Mouse (Mus musculus) frontal cortex, adult (tissue): ENCODE results near the gene Batf2.
A peak's percentile ranks its signal among the peaks of the same experiment; 100 is the strongest.
"Not testable (repeated sequence)": the region's sequence is repeated elsewhere in the genome, so short reads cannot be mapped to it uniquely, and the experiment has no call there.

Experiments
- ATAC-seq: cut with Nextera tagmentation; 2 replicates; pipeline ENCODE4 v1.9.2; 2017; ENCODE audit warnings: mild to moderate bottlenecking, moderate library complexity, mixed read lengths; ENCODE audit not compliant: low TSS enrichment

The Batf2 gene

DNA sequence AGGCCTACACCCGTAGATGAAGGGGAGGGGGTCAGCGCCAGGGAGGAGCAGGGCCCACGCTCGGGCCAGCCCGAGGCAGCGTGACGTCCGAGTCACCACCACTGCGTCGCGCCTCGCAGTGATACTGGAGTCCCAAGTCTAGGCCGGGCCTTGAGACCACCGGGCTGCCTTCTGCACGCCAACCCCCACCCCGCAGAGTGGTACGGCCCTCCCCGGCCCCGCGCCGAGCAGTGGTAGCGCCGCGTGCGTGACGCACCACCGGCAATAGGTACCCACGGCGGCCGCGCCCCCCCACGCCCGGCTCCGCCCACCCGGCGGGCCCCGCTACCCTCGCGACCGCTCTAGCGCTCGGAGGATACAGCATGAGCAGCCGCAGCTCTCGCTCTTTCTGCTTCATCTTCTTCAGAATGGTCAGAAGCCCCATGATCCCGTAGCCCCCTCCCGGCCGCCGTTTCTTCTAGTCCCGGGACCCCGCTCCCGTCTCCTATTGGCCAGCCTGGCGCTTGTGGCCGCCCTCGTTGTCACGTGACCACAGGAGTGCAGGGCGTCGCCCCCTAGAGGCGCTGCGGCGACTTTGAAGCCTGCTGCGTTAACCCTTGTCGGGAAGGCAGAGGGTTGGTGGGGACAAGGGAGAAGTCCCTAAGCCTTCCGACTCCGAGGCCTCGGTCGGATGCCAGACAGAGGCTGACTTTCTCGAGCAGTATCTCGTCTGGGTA lies at the start of gene Batf2:
Gene Batf2 (plus strand): TSS at position 306 of the 716 bp plus-strand sequence.
- peak; percentile 87 for ATAC-seq

GRCm38 (mm10) chr19:6094119-6094518 lies 46.7 kb upstream of the Batf2 start, which contains the start of gene AC131692.1:
TSS of gene AC131692.1 (plus strand) at chr19:6094419.
- no peak for ATAC-seq

DNA sequence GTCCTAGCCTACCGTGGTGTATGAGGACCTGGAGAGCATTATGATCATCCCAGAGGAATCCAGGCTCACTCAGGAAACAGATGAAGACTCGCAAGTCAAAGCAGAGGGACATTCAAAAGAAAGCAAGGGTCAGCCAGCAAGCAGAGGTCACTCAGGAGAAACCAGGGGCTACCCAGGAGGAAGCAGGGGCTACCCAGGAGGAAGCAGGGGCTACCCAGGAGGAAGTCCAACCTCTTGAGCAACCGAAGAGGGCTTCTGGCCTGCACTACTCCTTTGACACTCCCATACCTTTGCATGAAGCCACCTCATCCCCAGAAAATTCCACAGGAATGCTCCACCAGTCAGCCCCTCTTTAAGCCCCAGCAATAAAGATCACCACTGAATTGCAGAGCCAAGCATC lies 42.9 kb upstream of the Batf2 start:
- ATAC-seq: no peak

- no peak for ATAC-seq
Measured at GRCm38 (mm10) chr19:6101186-6101585, 39.6 kb upstream of the Batf2 start.

DNA sequence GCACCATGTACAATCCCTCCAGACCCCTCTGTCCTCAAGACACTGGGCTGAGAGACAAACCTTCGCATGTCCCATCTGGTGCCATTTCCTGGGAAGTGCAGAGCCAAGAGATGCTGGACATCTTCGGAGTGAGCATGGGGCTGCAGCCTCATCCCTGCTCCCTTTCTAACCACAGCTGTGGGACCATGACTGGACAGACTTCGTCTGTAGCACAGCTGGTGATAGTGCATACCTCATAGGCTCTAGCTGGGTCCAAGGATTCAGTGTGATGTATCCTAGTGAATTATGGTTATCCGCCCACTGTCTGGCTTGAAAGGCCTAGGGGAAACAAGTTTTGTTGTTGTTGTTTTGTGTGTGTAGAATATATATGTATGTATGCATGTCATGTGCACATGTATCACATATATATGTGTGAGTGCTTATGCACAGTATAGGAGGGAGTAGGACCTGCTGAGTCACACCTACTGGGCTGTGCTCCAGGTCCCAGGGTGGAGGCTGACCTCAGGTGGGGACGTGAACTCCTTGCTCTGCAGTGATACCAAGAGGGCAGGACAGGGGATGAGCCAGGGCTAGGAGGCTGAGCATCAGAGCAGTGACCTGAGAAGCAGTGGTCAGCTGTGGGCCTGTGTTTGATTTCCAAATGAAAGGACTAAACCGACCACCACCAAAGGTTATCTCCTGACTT lies 38.5 kb upstream of the Batf2 start:
- ATAC-seq: no peak

GRCm38 (mm10) chr19:6104476-6104875 lies 36.3 kb upstream of the Batf2 start:
- no peak for ATAC-seq

- no peak for ATAC-seq
Measured at GRCm38 (mm10) chr19:6105586-6105985, 35.2 kb upstream of the Batf2 start, which contains the start of gene Naaladl1. TSS of gene Naaladl1 (plus strand) at chr19:6105782.

DNA sequence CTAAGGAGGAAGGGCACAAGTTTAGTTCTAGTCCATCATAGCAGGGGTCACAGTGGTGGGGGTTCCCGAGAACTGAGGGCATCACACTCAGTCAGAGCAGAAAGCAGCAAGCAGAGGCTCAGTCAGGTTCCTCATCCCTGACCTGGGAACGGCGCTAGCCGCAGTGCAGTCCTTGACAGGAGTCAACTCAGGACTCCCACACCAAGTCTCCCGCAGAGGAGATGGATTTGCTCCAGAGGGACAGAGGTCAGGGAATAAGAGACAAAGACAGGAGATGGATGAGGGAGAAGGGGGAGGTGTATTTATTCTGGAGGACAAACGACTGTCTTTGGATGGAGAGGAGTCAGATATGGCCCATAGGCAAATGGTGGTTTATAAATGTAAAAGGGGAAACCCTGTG lies 27.7 kb upstream of the Batf2 start:
- ATAC-seq: no peak

DNA sequence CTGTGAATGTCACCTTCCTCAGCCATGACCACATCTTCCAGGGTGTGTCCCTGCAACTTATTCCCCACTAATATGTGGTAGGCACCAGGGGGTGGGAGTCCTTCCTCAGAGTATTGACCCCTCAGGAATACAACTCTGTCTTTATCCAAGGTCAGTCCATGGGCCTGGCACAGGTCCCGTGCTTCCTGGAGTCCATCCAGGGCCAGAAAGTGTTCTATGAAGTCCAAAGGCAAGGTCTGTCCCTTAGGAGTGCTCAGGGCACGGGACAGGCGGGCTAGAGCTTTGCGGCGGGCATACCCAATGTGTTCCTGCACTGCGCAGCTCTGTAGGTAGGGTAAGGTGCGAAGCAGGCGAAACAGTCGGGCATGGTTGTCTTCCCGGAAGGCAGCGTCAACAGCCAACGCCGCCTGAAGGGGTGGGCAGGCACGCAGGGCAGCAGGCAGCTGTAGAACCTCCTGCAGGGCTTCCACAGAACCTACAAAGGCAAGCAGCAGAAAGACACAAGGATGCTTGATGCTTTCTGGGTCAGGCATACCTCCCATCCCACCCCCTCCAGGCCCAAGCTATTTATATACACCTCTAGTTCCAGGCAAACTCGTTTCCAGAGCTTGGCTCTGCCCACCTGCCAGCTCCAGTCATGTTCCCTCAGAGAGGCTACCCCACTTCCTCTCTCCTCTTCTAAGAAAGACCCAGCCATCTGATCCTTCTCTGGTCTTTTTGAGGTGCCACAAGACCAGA lies 24.5 kb upstream of the Batf2 start:
- ATAC-seq: peak; percentile 31; the same call in 1 of the 2 replicates

- ATAC-seq: peak; percentile 21; the same call in 1 of the 2 replicates
Measured at GRCm38 (mm10) chr19:6117346-6117985, 23.3 kb upstream of the Batf2 start.

DNA sequence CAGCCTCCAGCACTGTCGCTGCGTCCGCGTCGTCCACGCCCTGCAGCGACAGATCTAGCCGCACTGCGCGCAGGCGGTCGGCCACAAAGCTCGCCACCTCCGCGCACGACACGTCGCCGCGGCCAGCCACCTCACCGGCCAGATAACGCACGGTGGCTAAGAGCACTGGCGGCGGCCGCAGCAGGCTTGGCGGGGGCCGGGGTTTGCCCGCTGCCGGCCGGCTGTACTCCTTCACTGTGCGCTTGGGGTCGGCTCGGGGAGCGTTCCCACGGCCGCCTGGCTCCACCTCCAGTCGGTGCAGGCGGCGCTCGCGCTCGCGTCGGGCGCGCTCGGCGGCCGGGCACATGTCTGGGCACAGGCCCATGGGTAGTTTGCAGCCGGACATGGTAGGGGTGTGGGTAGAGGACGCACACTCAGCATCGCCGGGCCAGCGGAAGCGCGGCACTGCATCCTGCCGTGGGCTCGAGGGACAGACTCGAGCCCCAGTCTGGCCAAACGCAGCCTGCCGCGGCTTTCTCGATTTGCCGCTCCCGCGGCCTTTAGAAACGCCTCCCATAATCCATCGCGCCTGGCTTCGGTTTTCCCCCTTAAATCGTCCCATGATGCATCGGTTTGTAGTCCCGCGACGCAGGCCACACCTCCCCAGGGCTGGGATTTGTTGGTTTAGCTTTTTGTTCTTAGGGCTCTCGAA lies 22.7 kb upstream of the Batf2 start, which contains the start of gene Sac3d1:
Gene Sac3d1 (minus strand): TSS at position 665 of the 691 bp plus-strand sequence.
- peak; percentile 81 for ATAC-seq

GRCm38 (mm10) chr19:6118677-6119185 lies 22.1 kb upstream of the Batf2 start:
- ATAC-seq: no peak

- ATAC-seq: no peak
Measured at GRCm38 (mm10) chr19:6121761-6122160, 19.0 kb upstream of the Batf2 start.

DNA sequence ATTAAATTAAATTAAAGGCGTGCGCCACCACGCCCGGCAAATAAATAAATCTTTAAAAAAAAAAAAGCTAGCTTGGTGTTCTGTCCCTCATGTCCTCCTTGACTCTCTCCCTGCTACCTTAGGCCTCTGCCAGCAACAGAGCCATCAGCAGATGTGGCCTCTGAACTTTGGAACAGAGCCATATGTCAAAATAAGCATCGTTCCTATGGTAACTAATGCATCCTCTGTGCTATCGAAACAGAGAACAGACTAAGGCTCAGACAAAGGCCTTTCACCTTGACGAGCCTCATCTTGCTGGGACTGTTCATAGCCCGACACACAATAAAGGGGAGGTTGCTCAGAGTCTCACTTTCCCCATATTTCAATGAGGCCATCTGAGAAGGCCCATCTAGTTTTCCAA lies 17.5 kb upstream of the Batf2 start:
- ATAC-seq: no peak

GRCm38 (mm10) chr19:6124898-6125297 lies 15.9 kb upstream of the Batf2 start:
- no peak for ATAC-seq

DNA sequence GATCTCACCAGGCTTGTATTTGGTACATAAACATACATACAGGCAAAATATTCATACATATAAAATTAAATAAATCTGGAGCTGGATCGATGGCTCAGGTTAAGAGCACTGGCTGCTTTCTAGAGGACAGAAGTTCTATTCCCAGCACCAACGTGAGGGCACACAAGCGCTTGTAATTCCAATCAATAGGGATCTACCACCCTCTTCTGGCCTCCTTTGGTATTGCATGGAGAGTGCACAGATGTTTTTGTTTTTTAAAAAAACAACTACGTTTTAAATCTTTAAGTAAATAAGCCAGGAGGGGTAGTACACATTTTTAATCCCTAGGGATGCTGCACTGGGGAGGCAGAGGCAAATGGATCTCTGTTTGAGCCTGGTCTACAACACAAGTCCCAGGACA lies 14.5 kb upstream of the Batf2 start:
- no peak for ATAC-seq

DNA sequence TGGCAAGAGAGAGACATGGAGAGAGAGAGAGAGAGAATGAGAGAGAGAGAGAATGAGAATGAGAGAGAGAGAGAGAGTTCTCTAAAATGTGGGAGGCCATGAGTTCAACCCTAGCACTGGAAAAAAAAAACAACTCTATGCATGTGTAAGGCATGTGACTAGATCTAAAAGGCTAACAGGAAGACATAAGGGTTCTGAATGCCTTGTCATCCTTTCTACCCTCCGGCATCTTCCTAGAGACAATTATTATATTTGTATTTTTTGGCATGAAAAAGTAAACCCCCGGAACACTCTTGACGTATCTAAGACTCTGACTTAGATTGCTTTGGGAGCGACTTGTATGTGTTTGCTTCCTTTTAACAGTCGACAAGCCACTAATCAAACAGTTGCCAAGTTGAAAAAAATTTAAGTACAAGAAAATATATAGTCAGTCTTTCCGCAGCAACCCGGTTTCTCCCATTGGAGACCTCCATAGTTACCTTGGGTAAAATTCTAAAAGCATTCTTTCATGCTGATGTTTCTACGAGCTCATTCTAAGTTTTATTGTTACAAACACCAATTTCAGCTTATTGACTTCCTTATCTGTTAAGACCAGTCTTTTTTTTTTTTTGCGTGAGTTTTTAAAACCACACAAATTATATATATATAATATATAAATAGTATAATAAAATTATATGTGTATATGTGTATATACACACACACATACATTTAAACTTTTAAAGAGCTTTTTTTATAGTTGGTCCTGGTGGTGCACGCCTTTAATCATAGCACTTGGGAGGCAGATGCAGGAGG lies 13.8 kb upstream of the Batf2 start:
- no peak for ATAC-seq

- ATAC-seq: peak; percentile 96
Measured at GRCm38 (mm10) chr19:6127760-6128341, 12.9 kb upstream of the Batf2 start, which contains the start of gene Snx15. TSS of gene Snx15 (minus strand) at chr19:6128304.

DNA sequence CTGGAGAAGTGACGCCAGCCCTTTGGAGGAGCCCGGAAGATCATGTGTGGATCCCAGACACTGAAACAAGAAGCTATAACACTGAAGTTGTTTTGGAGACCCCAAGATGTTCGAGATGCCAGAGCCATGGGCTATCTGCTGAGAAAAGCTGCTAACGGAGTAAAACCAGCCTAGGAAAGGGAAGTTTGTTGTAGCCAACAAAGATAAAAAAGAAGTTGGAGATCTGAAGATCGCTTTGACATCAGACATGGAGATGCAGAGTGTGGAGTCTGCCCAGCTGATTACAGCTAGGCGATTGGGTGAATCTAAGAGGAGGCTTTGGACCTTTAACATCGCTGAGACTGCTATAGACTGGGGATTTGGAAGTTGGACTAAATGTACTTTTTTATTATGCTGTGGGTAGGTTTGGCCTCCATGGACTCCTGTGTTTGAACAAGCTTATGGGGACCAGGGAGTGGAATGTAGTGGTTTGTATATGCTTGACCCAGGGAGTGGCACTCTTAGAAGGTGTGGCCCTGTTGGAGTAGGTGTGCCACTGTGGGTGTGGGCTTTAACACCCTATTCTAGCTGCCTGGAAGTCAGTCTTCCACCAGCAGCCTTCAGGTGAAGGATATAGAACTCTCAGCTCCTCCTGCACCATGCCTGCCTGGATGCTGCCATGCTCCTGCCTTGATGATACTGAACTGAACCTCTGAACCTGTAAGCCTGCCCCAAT lies 10.2 kb upstream of the Batf2 start:
- not testable (repeated sequence) for ATAC-seq
